ENCODE assay signal across 31 mouse cellular contexts in genomic region chr17:4668511-4668910, GRCm38 (mm10).
DNase-seq lines count a peak whose midpoint lies in the region; ATAC-seq lines count a peak whose summit lies in the region.
"Had no signal": no experiment of that assay in that cellular context is flagged by ENCODE, and none has a peak within 500 bp of the region (broad histone marks: within the 10 kb centered on the region; RNA-seq: fewer than 3 reads in every experiment).

No protein-coding gene starts in this region.

- no peak overlapping the region for H3K27ac ChIP-seq in hindbrain, embryonic 13.5 days
- no peak overlapping the region for H3K27ac ChIP-seq in hindbrain, embryonic 10.5 days
- H3K27ac ChIP-seq in midbrain, embryonic 14.5 days (replicated peaks; ENCODE audit: low read depth, low read length), result no peak overlapping the region
- H3K27ac ChIP-seq in midbrain, embryonic 10.5 days (replicated peaks), result no peak overlapping the region
- H3K27ac ChIP-seq: embryonic facial prominence, embryonic 12.5 days; forebrain, embryonic 10.5 days; heart, embryonic 10.5 days; heart, embryonic 15.5 days; liver, embryonic 14.5 days had no signal

- H3K4me3 ChIP-seq in hindbrain, embryonic 13.5 days, result no peak overlapping the region
- H3K4me3 ChIP-seq in hindbrain, embryonic 10.5 days, result no peak overlapping the region
- H3K4me3 ChIP-seq in midbrain, embryonic 14.5 days (replicated peaks; ENCODE audit: low read depth, low read length), result no peak overlapping the region
- no peak overlapping the region for H3K4me3 ChIP-seq in midbrain, embryonic 10.5 days
- H3K4me3 ChIP-seq: embryonic facial prominence, embryonic 12.5 days; forebrain, embryonic 10.5 days; heart, embryonic 10.5 days; heart, embryonic 15.5 days had no signal

- H3K4me1 ChIP-seq in hindbrain, embryonic 13.5 days (replicated peaks), result peaks cover 4% of the 10 kb centered on the region; the same call in 1 of the 2 replicates
- H3K4me1 ChIP-seq in hindbrain, embryonic 10.5 days (replicated peaks), result no peaks in the 10 kb centered on the region
- 0 out of 2 replicates have a peak, but pooled peaks cover 3% of the 10 kb centered on the region for H3K4me1 ChIP-seq in midbrain, embryonic 14.5 days (ENCODE audit: control insufficient read depth, insufficient read depth, low read length)
- peaks cover 8% of the 10 kb centered on the region; the same call in 1 of the 2 replicates for H3K4me1 ChIP-seq in midbrain, embryonic 10.5 days
- H3K4me1 ChIP-seq: embryonic facial prominence, embryonic 12.5 days; heart, embryonic 10.5 days; heart, embryonic 15.5 days had no signal

- 0 out of 2 replicates have a peak, but pooled peaks have one; percentile 32 for ATAC-seq in hindbrain, embryonic 13.5 days (ENCODE audit: low FRiP score)
- ATAC-seq in midbrain, embryonic 14.5 days (ENCODE audit: low FRiP score, low TSS enrichment), result no peak
- ATAC-seq: intestine, postnatal 0 days; Patski had no signal

- H3K4me2 ChIP-seq in hindbrain, embryonic 13.5 days, result no peak overlapping the region
- no peak overlapping the region for H3K4me2 ChIP-seq in midbrain, embryonic 14.5 days (ENCODE audit: low read length)
- H3K4me2 ChIP-seq: embryonic facial prominence, embryonic 12.5 days; heart, embryonic 15.5 days; lung, embryonic 14.5 days had no signal

- H3K9me3 ChIP-seq in hindbrain, embryonic 13.5 days, result no peaks in the 10 kb centered on the region
- no peaks in the 10 kb centered on the region for H3K9me3 ChIP-seq in hindbrain, embryonic 10.5 days
- H3K9me3 ChIP-seq in midbrain, embryonic 14.5 days (ENCODE audit: control insufficient read depth, low read length), result no peaks in the 10 kb centered on the region
- no peaks in the 10 kb centered on the region for H3K9me3 ChIP-seq in midbrain, embryonic 10.5 days (replicated peaks)
- H3K9me3 ChIP-seq: embryonic facial prominence, embryonic 12.5 days; forebrain, embryonic 10.5 days; G1E; heart, embryonic 10.5 days; heart, embryonic 15.5 days had no signal

- peak; percentile 64 to 75 for DNase-seq in cerebellum, postnatal 10 days
- no peak for DNase-seq in cerebellum, adult 11 months
- DNase-seq in hindbrain, embryonic 10.5 days (ENCODE audit: low spot score), result no peak
- DNase-seq in midbrain, embryonic 14.5 days, result peak; percentile 17
- no peak for DNase-seq in midbrain, embryonic 10.5 days (ENCODE audit: low spot score)
- DNase-seq in retina, embryonic 14.5 days (ENCODE audit: low spot score), result peak; percentile 9
- no peak for DNase-seq in adrenal gland, postnatal 25 days
- DNase-seq: adrenal gland, postnatal 10 days; cerebellum, adult 18-20 months; cerebellum, postnatal 25 days; gastrocnemius, postnatal 25 days; heart, adult 11 months; heart, postnatal 36 days; kidney, adult 9 months; kidney, postnatal 10 days; layer of hippocampus, postnatal 36 days; liver; lung, embryonic 14.5 days; lung, postnatal 14 days; right cerebral cortex, postnatal 25 days; spleen, adult 18-20 months; thymus, postnatal 14 days had no signal

- no peaks in the 10 kb centered on the region for H3K36me3 ChIP-seq in hindbrain, embryonic 13.5 days
- no peaks in the 10 kb centered on the region for H3K36me3 ChIP-seq in hindbrain, embryonic 10.5 days
- no peaks in the 10 kb centered on the region for H3K36me3 ChIP-seq in midbrain, embryonic 14.5 days (ENCODE audit: control insufficient read depth, insufficient read depth, low read length)
- H3K36me3 ChIP-seq in midbrain, embryonic 10.5 days, result no peaks in the 10 kb centered on the region
- H3K36me3 ChIP-seq: embryonic facial prominence, embryonic 12.5 days; forebrain, embryonic 10.5 days; G1E; heart, embryonic 10.5 days; heart, embryonic 15.5 days had no signal

- 71% methylated on average over 3 of the region's 3 CpGs for WGBS in hindbrain, embryonic 13.5 days
- 81% methylated on average over 3 of the region's 3 CpGs for WGBS in hindbrain, embryonic 10.5 days
- WGBS in midbrain, embryonic 14.5 days, result 59% methylated on average over 3 of the region's 3 CpGs
- 84% methylated on average over 3 of the region's 3 CpGs for WGBS in midbrain, embryonic 10.5 days

- H3K9ac ChIP-seq in hindbrain, embryonic 13.5 days, result no peak overlapping the region
- H3K9ac ChIP-seq in midbrain, embryonic 14.5 days (replicated peaks; ENCODE audit: low read length), result no peak overlapping the region
- H3K9ac ChIP-seq: embryonic facial prominence, embryonic 12.5 days; heart, embryonic 15.5 days; liver, embryonic 14.5 days; lung, embryonic 14.5 days had no signal

- no peaks in the 10 kb centered on the region for H3K27me3 ChIP-seq in hindbrain, embryonic 13.5 days
- H3K27me3 ChIP-seq in hindbrain, embryonic 10.5 days (ENCODE audit: insufficient read depth, poor library complexity, severe bottlenecking), result no peaks in the 10 kb centered on the region
- no peaks in the 10 kb centered on the region for H3K27me3 ChIP-seq in midbrain, embryonic 14.5 days (ENCODE audit: control insufficient read depth, insufficient read depth, low read length)
- peaks cover 10% of the 10 kb centered on the region; the same call in 1 of the 2 replicates for H3K27me3 ChIP-seq in midbrain, embryonic 10.5 days (ENCODE audit: low read depth, poor library complexity, severe bottlenecking)
- H3K27me3 ChIP-seq: embryonic facial prominence, embryonic 12.5 days; heart, embryonic 15.5 days; Patski had no signal

Comparison
In these comparisons a context has a peak if more than half of its experiments do, and no peak if none do; other contexts are left out.
1. DNase-seq: peak in cerebellum, postnatal 10 days (2 of 2), midbrain, embryonic 14.5 days (single experiment) and retina, embryonic 14.5 days (single experiment); none in cerebellum, adult 11 months (single experiment), hindbrain, embryonic 10.5 days (single experiment), midbrain, embryonic 10.5 days (single experiment) and adrenal gland, postnatal 25 days (single experiment).